Mouse (Mus musculus) C2C12 (cell line): ENCODE measurements at regions not wholly inside any gene's neighbourhood (a gene's known extent, or its start where the extent isn't known, plus 50 kb on each side); places are given as distances from the start of the nearest gene placed in this dataset.

ENCODE experiments used
- CEBPB ChIP-seq: IDR thresholded peaks from one replicate; pipeline ENCODE4 v1.6.1; 2011; ENCODE audit warnings: low read depth, mild to moderate bottlenecking, control low read depth, moderate library complexity
- CTCF ChIP-seq: IDR thresholded peaks from one replicate; pipeline ENCODE4 v1.5.1; 2011; ENCODE audit not compliant: control insufficient read depth, insufficient read depth, insufficient read length
- MAX ChIP-seq: IDR thresholded peaks from one replicate; pipeline ENCODE4 v1.6.1; 2011; ENCODE audit warnings: mild to moderate bottlenecking, control low read depth

GRCm38 (mm10) chr12:86580132-86580718 is 98.3 kb upstream of the Vash1 start:
- TF ChIP-seq CTCF, result no peak
- no peak for TF ChIP-seq MAX
- TF ChIP-seq CEBPB, result no peak
